Mouse (Mus musculus) bone marrow, adult 2 months (tissue): ENCODE results near the gene 4930503B20Rik.

Experiments
- CTCF ChIP-seq: fragments of 200-500 bp; IDR thresholded peaks from 2 replicates; pipeline ENCODE4 v1.5.1; 2011; ENCODE audit warnings: low read length, control low read depth; ENCODE audit not compliant: control insufficient read depth, insufficient read depth
- POLR2A ChIP-seq: fragments of 200-500 bp; IDR thresholded peaks from 2 replicates; pipeline ENCODE4 v1.6.1; 2011; ENCODE audit warnings: low read depth, mild to moderate bottlenecking, control low read depth, low read length, borderline replicate concordance; ENCODE audit not compliant: control insufficient read depth

DNA sequence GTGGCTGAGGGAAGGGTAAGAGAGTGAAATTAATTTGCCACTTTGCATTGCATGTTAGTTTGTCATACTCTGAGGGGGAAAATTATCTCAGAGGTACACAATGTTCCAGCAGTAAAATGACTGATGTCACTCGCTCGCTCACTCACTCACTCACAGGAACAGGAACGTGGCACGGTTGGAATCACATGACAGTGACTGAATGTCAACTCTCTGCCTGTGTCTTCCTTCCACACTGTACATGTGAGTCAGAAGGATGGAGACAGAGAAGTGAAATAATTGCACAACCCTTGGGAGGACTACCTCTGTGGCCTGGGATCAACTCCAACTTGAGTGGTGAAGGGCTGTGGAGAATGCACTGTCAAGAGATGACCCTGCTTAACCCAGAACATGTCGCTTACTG, 6.3 kb upstream of the 4930503B20Rik start:
- TF ChIP-seq POLR2A (no peak), CTCF (no peak)
